Mouse (Mus musculus) hindbrain, embryonic 11.5 days (tissue): ENCODE data around the gene Dab2ip. TPM values are rescaled to one million over a fixed set of nuclear protein-coding genes. Genes with fewer than 3 reads are reported as not detected.

Source experiments
- ATAC-seq: fragments of 200-750 bp; cut with Nextera tagmentation; 2 replicates; pipeline ENCODE4 v1.8.0; 2017; ENCODE audit warnings: mild to moderate bottlenecking, moderate TSS enrichment, moderate library complexity; ENCODE audit not compliant: low FRiP score
- DNase-seq: peaks from one replicate; pipeline ENCODE4 v3.0.0-alpha.2; 2015; ENCODE audit warnings: low spot score
- H3K27ac ChIP-seq: fragments of 300-500 bp; sonication (generic); 2 replicates; pipeline ENCODE4 v1.5.1; 2014; ENCODE audit warnings: mild to moderate bottlenecking, low read depth, low read length
- H3K27me3 ChIP-seq: fragments of 300-500 bp; sonication (generic); 2 replicates; pipeline ENCODE4 v1.6.1; 2014; ENCODE audit warnings: mild to moderate bottlenecking, low read length, moderate library complexity, mixed read lengths; ENCODE audit not compliant: control insufficient read depth, insufficient read depth
- H3K36me3 ChIP-seq: fragments of 300-500 bp; sonication (generic); 2 replicates; pipeline ENCODE4 v1.6.1; 2014; ENCODE audit warnings: mild to moderate bottlenecking, low read length, moderate library complexity, mixed read lengths; ENCODE audit not compliant: control insufficient read depth, insufficient read depth
- H3K4me1 ChIP-seq: fragments of 300-500 bp; sonication (generic); replicated peaks from 2 replicates; pipeline ENCODE4 v1.6.1; 2014; ENCODE audit warnings: low read length, mixed read lengths; ENCODE audit not compliant: control insufficient read depth, insufficient read depth
- H3K4me2 ChIP-seq: fragments of 300-500 bp; sonication (generic); replicated peaks from 2 replicates; pipeline ENCODE4 v1.6.1; 2014; ENCODE audit warnings: mild to moderate bottlenecking, low read depth, low read length
- H3K4me3 ChIP-seq: fragments of 300-500 bp; sonication (generic); 2 replicates; pipeline ENCODE4 v1.5.1; 2014; ENCODE audit warnings: low read depth, low read length
- H3K9ac ChIP-seq: fragments of 300-500 bp; sonication (generic); 2 replicates; pipeline ENCODE4 v1.6.1; 2014; ENCODE audit warnings: low read depth, low read length
- H3K9me3 ChIP-seq: fragments of 300-500 bp; sonication (generic); 2 replicates; pipeline ENCODE4 v1.6.1; 2016; ENCODE audit warnings: low read length; ENCODE audit not compliant: control insufficient read depth
- WGBS: fragments of 180-500 bp; shearing (Covaris S2); extraction: QIAGEN DNeasy Blood & Tissue Kit; methylation state at CpG from one replicate; pipeline ENCODE4 v1.1.7; 2014; 5-methylcytosine and 5-hydroxymethylcytosine counted together
- polyA plus RNA-seq: library from polyadenylated mRNA; unstranded; fragments of >200 nt; fragmentation: Nextera tagmentation; extraction: Ambion mirVana; gene quantifications from 2 replicates; pipeline ENCODE4 v1.2.1, GENCODE M21; 2014

Gene Dab2ip
- polyA plus RNA-seq, 1 experiment from 2014 or later: 37.8 TPM

DNA sequence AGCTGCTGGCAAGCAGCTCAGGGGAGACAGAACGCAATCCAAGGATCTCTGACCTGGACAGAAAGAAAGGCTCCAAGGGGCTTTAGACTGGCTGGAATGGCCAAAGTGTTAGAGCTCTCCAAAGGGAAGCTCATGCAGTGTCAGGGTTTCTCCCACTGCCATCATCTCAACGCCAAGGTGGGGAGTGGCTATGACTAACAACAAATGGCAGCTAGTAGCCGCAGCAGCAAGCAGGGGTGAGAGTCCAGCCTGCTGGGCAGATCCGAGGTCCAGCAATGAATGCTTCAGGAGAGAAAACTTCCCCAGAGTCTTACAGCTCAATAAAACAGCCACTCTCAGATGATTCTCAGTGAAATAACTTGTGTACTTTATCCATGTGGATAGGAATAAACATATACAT lies 8.9 kb upstream of the Dab2ip start:
- no peak overlapping the region for H3K4me2 ChIP-seq
- H3K9me3 ChIP-seq: no peaks in the 10 kb centered on the region
- no peak for DNase-seq
- no peak overlapping the region for H3K4me3 ChIP-seq
- ATAC-seq: no peak
- H3K4me1 ChIP-seq: peaks cover 3% of the 10 kb centered on the region; the same call in 1 of the 2 replicates
- H3K27ac ChIP-seq: no peak overlapping the region
- H3K36me3 ChIP-seq: no peaks in the 10 kb centered on the region
- no peaks in the 10 kb centered on the region for H3K27me3 ChIP-seq
- H3K9ac ChIP-seq: no peak overlapping the region
- WGBS: 63% methylated on average over 4 of the region's 4 CpGs

DNA sequence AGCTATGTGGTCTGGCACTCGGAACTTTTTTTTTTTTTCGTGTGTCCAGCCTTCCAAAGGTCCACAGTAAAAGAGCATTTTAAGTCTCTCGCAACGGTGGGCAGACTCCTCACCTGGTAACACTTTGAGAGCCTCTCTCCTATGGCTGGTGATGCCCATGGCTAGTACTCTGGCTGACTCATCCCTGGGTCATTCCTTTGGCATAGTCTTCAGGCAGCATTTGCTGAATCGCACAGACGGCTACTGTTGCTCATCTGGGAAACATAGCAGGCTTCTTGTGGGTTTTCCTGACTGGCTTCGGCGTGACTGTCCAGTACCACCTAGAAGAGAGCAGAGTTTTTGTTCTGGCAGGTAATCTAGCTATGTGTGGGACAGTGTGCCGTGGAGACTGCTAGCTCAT lies 8.0 kb upstream of the Dab2ip start:
- H3K4me1 ChIP-seq: no peaks in the 10 kb centered on the region
- DNase-seq (no peak), ATAC-seq (no peak)
- no peaks in the 10 kb centered on the region for H3K36me3 ChIP-seq
- H3K9ac ChIP-seq: no peak overlapping the region
- H3K9me3 ChIP-seq: no peaks in the 10 kb centered on the region
- no peaks in the 10 kb centered on the region for H3K27me3 ChIP-seq
- no peak overlapping the region for H3K27ac ChIP-seq
- WGBS: 87% methylated on average over 9 of the region's 9 CpGs
- no peak overlapping the region for H3K4me2 ChIP-seq
- H3K4me3 ChIP-seq: no peak overlapping the region

DNA sequence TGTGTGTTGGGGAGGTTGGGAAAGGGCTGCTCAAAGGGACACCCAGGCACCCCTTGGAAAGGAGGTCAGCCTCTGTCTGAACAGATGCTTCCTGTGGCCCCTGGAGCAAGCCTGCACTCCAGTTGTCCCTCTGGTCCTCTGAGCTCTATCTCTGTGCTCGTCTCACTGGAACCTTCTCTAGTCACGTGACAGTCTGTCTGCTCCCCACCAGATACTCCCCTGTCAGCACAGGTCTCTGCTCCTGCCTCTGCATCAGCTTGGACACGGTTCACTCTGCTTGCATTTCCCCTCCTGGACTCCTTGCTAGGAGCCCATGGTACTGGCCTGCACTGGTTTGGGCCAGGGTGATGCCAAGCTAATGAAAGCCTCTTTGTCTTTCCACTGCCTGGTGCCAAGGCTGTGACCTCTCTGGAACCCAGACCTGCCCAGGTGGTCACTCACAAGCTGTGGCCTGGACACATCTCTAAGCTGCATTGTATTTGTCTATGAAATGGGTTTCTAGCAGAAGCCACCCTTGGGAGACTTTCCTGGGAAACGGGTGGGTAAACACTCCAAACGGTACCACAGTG lies 1.1 kb upstream of the Dab2ip start:
- no peak overlapping the region for H3K27ac ChIP-seq
- ATAC-seq (no peak), DNase-seq (no peak)
- H3K36me3 ChIP-seq: no peaks in the 10 kb centered on the region
- 74% methylated on average over 5 of the region's 5 CpGs for WGBS
- H3K4me1 ChIP-seq: no peaks in the 10 kb centered on the region
- no peaks in the 10 kb centered on the region for H3K27me3 ChIP-seq
- H3K9ac ChIP-seq: no peak overlapping the region
- H3K4me2 ChIP-seq: no peak overlapping the region
- no peak overlapping the region for H3K4me3 ChIP-seq
- H3K9me3 ChIP-seq: no peaks in the 10 kb centered on the region

DNA sequence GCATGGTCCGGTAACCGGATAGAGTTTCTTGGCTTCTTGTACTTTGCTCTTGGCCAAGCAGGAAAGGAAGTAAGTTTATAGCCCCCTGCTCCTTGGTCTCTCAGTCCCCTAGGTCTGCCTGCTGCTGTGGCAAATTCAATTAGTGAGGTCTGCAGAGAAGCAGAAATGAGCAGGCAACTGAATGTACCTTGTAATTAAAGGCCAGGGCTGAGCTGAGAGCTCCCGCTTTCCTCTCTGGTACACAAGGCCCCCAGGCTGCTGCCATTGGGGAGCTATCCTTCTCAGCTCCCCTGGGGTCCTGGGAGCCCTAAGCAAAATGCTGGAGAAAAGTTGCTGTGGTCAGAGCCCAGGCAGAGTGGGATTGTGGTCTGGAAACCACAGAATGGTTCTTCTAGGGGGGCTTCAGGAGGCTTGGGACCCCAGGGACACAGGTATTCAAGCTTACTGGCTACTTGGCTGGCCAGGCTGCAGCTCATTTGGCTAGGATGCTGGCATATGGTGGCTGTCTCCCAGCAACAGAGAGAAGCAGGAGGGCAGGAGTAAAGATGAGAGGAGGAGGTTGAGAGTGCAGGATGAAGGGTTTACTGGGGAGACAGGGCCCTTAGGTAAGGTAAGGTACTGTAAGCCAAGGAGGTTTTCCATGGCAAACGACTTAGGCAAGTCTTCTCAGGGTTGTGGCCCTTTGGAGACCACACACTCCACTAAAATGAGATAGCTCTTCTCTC lies 922 bp downstream of the Dab2ip start:
- Histone ChIP-seq H3K4me3 (no peak overlapping the region), H3K4me1 (no peaks in the 10 kb centered on the region), H3K27ac (no peak overlapping the region), H3K4me2 (no peak overlapping the region), H3K36me3 (no peaks in the 10 kb centered on the region), H3K27me3 (no peaks in the 10 kb centered on the region), H3K9me3 (no peaks in the 10 kb centered on the region), H3K9ac (no peak overlapping the region)
- ATAC-seq (no peak), DNase-seq (no peak)
- WGBS: 84% methylated on average over 4 of the region's 4 CpGs

DNA sequence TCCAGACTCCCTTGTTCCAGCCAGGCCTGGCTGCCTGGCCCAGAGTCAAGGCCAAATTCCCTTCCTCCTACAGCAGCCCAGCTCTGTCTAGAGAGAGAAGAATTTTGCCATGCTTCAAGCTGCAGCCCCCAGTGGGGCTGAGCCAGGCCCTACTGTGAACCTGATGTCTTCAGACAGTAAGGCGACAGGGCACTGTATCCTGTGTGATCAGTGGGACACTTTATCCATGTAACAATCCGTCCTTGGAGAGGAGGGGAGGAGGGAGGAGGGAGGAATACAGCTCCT lies 1.4 kb downstream of the Dab2ip start:
- Histone ChIP-seq H3K4me1 (no peaks in the 10 kb centered on the region), H3K4me3 (no peak overlapping the region), H3K27me3 (no peaks in the 10 kb centered on the region), H3K9ac (no peak overlapping the region), H3K9me3 (no peaks in the 10 kb centered on the region), H3K27ac (no peak overlapping the region), H3K4me2 (no peak overlapping the region), H3K36me3 (no peaks in the 10 kb centered on the region)
- DNase-seq: no peak
- ATAC-seq: no peak
- WGBS: 58% methylated on average over 2 of the region's 2 CpGs

DNA sequence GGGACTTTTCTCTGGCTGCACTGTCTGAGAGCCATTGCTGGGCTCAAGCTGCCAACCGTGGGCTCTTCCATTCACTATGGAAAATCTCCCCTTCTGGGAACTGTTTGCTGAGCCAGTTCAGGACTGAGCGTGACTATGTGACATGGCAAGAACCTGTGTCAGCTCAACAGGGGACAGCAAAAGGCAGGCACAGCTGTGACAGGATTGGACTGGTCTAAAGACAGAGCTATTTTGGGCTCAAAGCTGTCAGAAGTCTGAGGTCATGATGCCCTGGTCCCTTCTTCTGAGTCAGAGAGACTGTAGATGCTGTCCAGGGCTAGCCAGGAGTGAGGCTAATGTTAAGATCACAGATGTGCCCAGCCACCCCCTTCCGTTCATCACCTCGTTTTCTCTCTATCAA lies 5.7 kb downstream of the Dab2ip start:
- Histone ChIP-seq H3K27me3 (peaks cover 2% of the 10 kb centered on the region), H3K4me1 (no peaks in the 10 kb centered on the region), H3K36me3 (no peaks in the 10 kb centered on the region), H3K9ac (no peak overlapping the region), H3K4me3 (no peak overlapping the region), H3K27ac (no peak overlapping the region), H3K9me3 (no peaks in the 10 kb centered on the region), H3K4me2 (no peak overlapping the region)
- no peak for DNase-seq
- no peak for ATAC-seq
- 80% methylated on average over 4 of the region's 4 CpGs for WGBS

DNA sequence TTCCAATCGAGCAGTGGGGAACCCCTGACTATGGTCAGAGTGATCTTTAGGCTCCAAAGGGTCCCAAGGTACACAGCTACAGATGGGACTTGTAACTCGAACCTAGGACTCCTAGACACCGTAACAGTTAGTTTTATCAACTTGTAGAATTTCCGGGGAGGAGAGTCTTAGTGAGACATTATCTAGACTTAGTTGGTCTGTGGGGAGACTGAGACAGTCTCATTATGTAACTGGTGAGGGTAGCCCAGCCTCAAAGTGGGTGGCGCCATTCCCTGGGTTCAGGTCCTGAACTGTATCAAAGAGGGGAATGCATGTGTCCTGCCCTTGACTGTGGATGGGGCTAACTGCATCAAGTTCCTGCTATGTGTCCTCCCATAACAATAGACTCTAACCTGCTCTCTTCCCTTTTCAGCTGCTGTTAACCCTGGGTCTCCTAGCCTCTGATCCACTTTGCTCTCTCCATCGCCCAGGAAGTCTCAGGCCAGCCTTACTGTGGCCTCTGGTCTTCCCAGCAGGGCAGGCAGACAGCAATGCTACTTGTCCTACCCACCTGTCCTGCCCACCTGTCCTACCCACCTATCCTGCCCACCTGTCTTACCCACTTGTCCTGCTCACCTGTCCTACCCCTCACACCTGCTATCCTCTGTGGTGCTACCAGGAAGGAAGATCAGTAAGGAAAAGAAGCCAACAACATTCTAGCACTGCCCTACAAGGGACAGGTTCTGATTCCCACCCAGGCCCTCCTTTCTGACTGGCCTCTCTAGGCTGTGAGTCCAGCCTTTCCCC lies 7.2 kb downstream of the Dab2ip start:
- no peak for DNase-seq
- H3K4me3 ChIP-seq: no peak overlapping the region
- peaks cover 2% of the 10 kb centered on the region for H3K27me3 ChIP-seq
- H3K9me3 ChIP-seq: no peaks in the 10 kb centered on the region
- H3K9ac ChIP-seq: no peak overlapping the region
- H3K27ac ChIP-seq: no peak overlapping the region
- no peaks in the 10 kb centered on the region for H3K4me1 ChIP-seq
- 87% methylated on average over 6 of the region's 6 CpGs for WGBS
- no peak for ATAC-seq
- no peaks in the 10 kb centered on the region for H3K36me3 ChIP-seq
- H3K4me2 ChIP-seq: no peak overlapping the region

DNA sequence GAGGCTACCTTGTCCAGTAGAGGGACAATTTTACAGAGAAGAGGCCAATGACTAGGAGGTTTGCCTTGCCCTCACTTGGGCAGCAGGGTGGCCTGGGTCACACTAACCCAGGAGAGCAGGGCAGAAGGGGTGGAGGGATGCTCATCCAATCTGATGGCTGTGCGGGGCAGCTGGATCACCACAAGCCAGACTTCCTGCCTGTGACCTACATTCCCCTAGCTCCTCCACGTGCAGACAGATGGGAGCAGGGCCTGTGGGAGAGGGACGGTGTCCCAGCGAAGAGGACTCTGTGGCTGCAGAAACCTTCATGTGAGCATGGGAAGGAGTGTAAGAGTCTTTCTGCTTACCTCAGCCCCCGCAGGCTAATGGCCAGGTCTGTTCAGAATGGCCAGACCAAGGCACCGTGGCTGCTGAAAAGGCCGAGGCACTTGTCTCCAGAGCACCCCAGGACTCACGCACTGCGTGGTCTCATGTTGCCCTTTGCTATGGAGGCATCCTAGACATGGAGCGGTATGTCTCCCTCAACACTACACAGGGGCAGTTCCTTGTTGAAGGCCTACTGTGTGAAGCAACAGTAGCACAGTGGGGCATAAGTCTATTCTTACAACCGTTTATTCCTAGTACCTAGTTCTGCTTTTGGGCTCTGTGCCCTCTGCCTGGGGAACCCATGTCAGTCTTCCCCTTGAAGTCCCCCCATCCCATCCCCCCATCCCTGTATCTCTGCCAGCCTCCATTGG lies 9.1 kb downstream of the Dab2ip start:
- ATAC-seq: no peak
- DNase-seq: no peak
- Histone ChIP-seq H3K4me2 (no peak overlapping the region), H3K27ac (no peak overlapping the region), H3K27me3 (peaks cover 2% of the 10 kb centered on the region), H3K4me3 (no peak overlapping the region), H3K9me3 (no peaks in the 10 kb centered on the region), H3K9ac (no peak overlapping the region), H3K36me3 (no peaks in the 10 kb centered on the region), H3K4me1 (no peaks in the 10 kb centered on the region)
- 86% methylated on average over 11 of the region's 11 CpGs for WGBS
